Comparison of ENCODE assay signal across 8 mouse cellular contexts in genomic region chr11:95586184-95586583, GRCm38 (mm10). TPM values are rescaled to one million over a fixed set of nuclear protein-coding genes. Genes with fewer than 3 reads are reported as not detected.
A peak's percentile ranks its signal among the peaks of the same experiment; 100 is the strongest.
DNase-seq lines count a peak whose midpoint lies in the region; ATAC-seq lines count a peak whose summit lies in the region.

No protein-coding gene starts in this region.

- peak overlapping the region; percentile 78 for H3K4me2 ChIP-seq in heart, embryonic 14.5 days (ENCODE audit: low read length)
- peak overlapping the region; percentile 60 for H3K4me2 ChIP-seq in liver, embryonic 11.5 days
- H3K4me2 ChIP-seq in stomach, embryonic 14.5 days (replicated peaks; ENCODE audit: low read depth, low read length), result peak overlapping the region; percentile 73

- H3K4me1 ChIP-seq in forebrain, embryonic 10.5 days, result peaks cover 72% of the 10 kb centered on the region
- H3K4me1 ChIP-seq in heart, embryonic 14.5 days (ENCODE audit: control insufficient read depth in 2 of 2, insufficient read depth in 2 of 2, low read length in 2 of 2), result peaks cover 17 to 19% of the 10 kb centered on the region in 2 experiments
- H3K4me1 ChIP-seq in liver, embryonic 11.5 days (replicated peaks; ENCODE audit: control insufficient read depth, insufficient read depth, low read length), result peaks cover 10% of the 10 kb centered on the region
- peaks cover 28% of the 10 kb centered on the region for H3K4me1 ChIP-seq in stomach, embryonic 14.5 days (ENCODE audit: control insufficient read depth, insufficient read depth, low read length)

- no peaks in the 10 kb centered on the region for H3K9me3 ChIP-seq in forebrain, embryonic 10.5 days
- no peaks in the 10 kb centered on the region for H3K9me3 ChIP-seq in heart, embryonic 14.5 days (ENCODE audit: control insufficient read depth, low read length)
- H3K9me3 ChIP-seq in liver, embryonic 11.5 days (ENCODE audit: control insufficient read depth, low read length), result no peaks in the 10 kb centered on the region
- H3K9me3 ChIP-seq in stomach, embryonic 14.5 days (ENCODE audit: control insufficient read depth, low read depth, low read length), result no peaks in the 10 kb centered on the region

- H3K27me3 ChIP-seq in forebrain, embryonic 10.5 days (ENCODE audit: poor library complexity, severe bottlenecking), result peaks cover 99% of the 10 kb centered on the region
- H3K27me3 ChIP-seq in heart, embryonic 14.5 days (ENCODE audit: control insufficient read depth, insufficient read depth, low read length), result peaks cover 93% of the 10 kb centered on the region
- H3K27me3 ChIP-seq in liver, embryonic 11.5 days (replicated peaks; ENCODE audit: control insufficient read depth, insufficient read depth, low read length), result peaks cover 94% of the 10 kb centered on the region
- H3K27me3 ChIP-seq in stomach, embryonic 14.5 days (ENCODE audit: control insufficient read depth, insufficient read depth, low read length), result peaks cover 34% of the 10 kb centered on the region

- under 1% methylated on average over 25 of the region's 25 CpGs for WGBS in forebrain, embryonic 10.5 days
- under 1% methylated on average over 25 of the region's 25 CpGs for WGBS in heart, embryonic 14.5 days
- WGBS in liver, embryonic 11.5 days, result under 1% methylated on average over 25 of the region's 25 CpGs
- WGBS in stomach, embryonic 14.5 days, result 0% methylated on average over 25 of the region's 25 CpGs

- peak; percentile 34; the same call in 1 of the 2 replicates for ATAC-seq in heart, embryonic 14.5 days (ENCODE audit: insufficient number of reproducible peaks, insufficient read depth, low FRiP score, low read depth)
- no peak for ATAC-seq in liver, embryonic 11.5 days (replicated peaks; ENCODE audit: low FRiP score)
- ATAC-seq in stomach, embryonic 14.5 days (ENCODE audit: insufficient number of reproducible peaks, insufficient read depth, low FRiP score, low read depth), result peak; percentile 29; the same call in 1 of the 2 replicates

- no peak overlapping the region for H3K9ac ChIP-seq in heart, embryonic 14.5 days (ENCODE audit: low read length)
- H3K9ac ChIP-seq in liver, embryonic 11.5 days (ENCODE audit: low read depth, low read length), result no peak overlapping the region
- no peak overlapping the region for H3K9ac ChIP-seq in stomach, embryonic 14.5 days (replicated peaks; ENCODE audit: low read depth, low read length)

- 0 out of 2 replicates have a peak overlapping the region, but pooled peaks have one; percentile 62 for H3K27ac ChIP-seq in forebrain, embryonic 10.5 days
- no peak overlapping the region for H3K27ac ChIP-seq in heart, embryonic 14.5 days (replicated peaks in 1 of 2; ENCODE audit: control insufficient read depth in 1 of 2, insufficient read depth in 1 of 2, low read depth in 2 of 2, low read length in 2 of 2)
- no peak overlapping the region for H3K27ac ChIP-seq in liver, embryonic 11.5 days (ENCODE audit: low read depth, low read length)
- H3K27ac ChIP-seq in stomach, embryonic 14.5 days (ENCODE audit: low read length), result no peak overlapping the region

- DNase-seq in 416B (ENCODE audit: low read depth), result peak; percentile 9
- peak; percentile 76 for DNase-seq in brain, adult 2 months (ENCODE audit: low read depth, low spot score)
- peak; percentile 91 for DNase-seq in forebrain, embryonic 10.5 days (ENCODE audit: extremely low spot score, low spot score)
- DNase-seq in kidney, postnatal 10 days, result peak; percentile 92
- DNase-seq in liver, embryonic 11.5 days (ENCODE audit: low spot score), result peak; percentile 85
- DNase-seq in neural tube, embryonic 10.5 days (ENCODE audit: extremely low spot score, low spot score), result peak; percentile 98

- H3K4me3 ChIP-seq in forebrain, embryonic 10.5 days, result peak overlapping the region; percentile 55
- peak overlapping the region; percentile 41 to 47 for H3K4me3 ChIP-seq in heart, embryonic 14.5 days (ENCODE audit: control insufficient read depth in 1 of 2, insufficient read depth in 1 of 2, low read depth in 1 of 2, low read length in 2 of 2)
- peak overlapping the region; percentile 44 for H3K4me3 ChIP-seq in liver, embryonic 11.5 days (ENCODE audit: low read depth, low read length)
- peak overlapping the region; percentile 33 for H3K4me3 ChIP-seq in stomach, embryonic 14.5 days (ENCODE audit: low read depth, low read length)

- no peaks in the 10 kb centered on the region for H3K36me3 ChIP-seq in forebrain, embryonic 10.5 days (replicated peaks)
- no peaks in the 10 kb centered on the region for H3K36me3 ChIP-seq in heart, embryonic 14.5 days (ENCODE audit: control insufficient read depth, insufficient read depth, low read length)
- H3K36me3 ChIP-seq in liver, embryonic 11.5 days (ENCODE audit: control insufficient read depth, insufficient read depth, low read length), result no peaks in the 10 kb centered on the region
- H3K36me3 ChIP-seq in stomach, embryonic 14.5 days (ENCODE audit: control insufficient read depth, insufficient read depth, low read length), result no peaks in the 10 kb centered on the region

RNA-seq across cellular contexts. Expression of gene Ngfr, which starts 1.4 kb away (rescaled TPM):
- polyA plus RNA-seq in forebrain, embryonic 10.5 days (2016; fragmentation: Nextera tagmentation; extraction: Ambion mirVana), result 12.3 and 14.6 TPM in 2 replicates
- polyA plus RNA-seq in heart, embryonic 14.5 days (2014; fragmentation: Nextera tagmentation; extraction: Ambion mirVana), result 1.2 and 3.0 TPM in 2 replicates
- polyA plus RNA-seq in liver, embryonic 11.5 days (2014; fragmentation: Nextera tagmentation; extraction: Ambion mirVana), result 11.1 and 11.4 TPM in 2 replicates
- polyA plus RNA-seq in stomach, embryonic 14.5 days (2014; fragmentation: Nextera tagmentation; extraction: Ambion mirVana), result 8.5 and 9.3 TPM in 2 replicates

Comparison
In these comparisons a context has a peak if more than half of its experiments do, and no peak if none do; other contexts are left out.
1. DNase-seq: peak in every context shown above with its lines; median percentile 98 in neural tube, embryonic 10.5 days; 92 in kidney, postnatal 10 days; 91 in forebrain, embryonic 10.5 days; 85 in liver, embryonic 11.5 days; 76 in brain, adult 2 months; 9 in 416B.